Mouse (Mus musculus): ENCODE results near the gene Gmip.

GRCm38 (mm10) chr8:69832298-69832853, 23.9 kb downstream of the Gmip start, which contains the start of gene Pbx4:
- TF ChIP-seq EP300 (IDR thresholded peaks at IDR 0.05; ENCODE audit: insufficient read depth, low read depth, low read length) (no peak), POLR2A (IDR thresholded peaks at IDR 0.05; ENCODE audit: insufficient read depth, low read depth, low read length) (no peak)

All from heart, adult 2 months (tissue).